Mouse (Mus musculus): ENCODE measurements around the gene Zmynd10. TPM values are rescaled to one million over a fixed set of nuclear protein-coding genes. Genes with fewer than 3 reads are reported as not detected.
"Not testable (repeated sequence)": the region's sequence is repeated elsewhere in the genome, so short reads cannot be mapped to it uniquely, and the experiment has no call there.

Zmynd10 gene
- polyA plus RNA-seq, 1 experiment from 2014 or later = 1.2 TPM

DNA sequence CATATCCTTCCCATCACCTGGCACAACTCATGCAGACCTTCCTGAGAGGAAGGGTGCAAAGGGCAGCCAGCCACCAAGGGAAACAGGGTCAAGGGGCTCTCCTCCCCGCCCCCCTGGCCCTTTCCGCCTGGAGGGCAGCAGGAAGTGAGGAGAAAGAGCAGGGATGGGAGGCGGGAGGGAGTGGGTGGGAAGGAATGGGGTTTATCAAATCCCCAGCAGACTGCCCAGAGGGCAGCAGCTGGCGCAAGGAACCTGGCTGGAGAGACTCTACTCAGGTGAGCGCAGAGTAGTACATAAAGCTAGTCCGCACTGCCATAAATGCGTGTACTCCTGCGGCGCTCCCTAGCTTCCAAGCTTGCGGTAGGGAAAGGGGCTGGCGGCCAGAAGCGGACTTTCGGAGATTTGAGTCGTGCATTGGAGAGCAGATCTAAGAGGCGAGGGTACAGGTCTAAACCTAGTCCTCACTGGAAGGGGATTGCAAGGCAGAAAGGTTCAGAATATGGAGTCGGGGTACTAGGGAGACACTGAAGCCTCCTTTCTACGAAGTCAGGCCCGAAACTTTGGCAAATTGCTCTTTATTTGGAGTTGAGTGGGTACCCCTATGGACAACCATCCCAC is 20.7 kb downstream of the Zmynd10 start, which contains the start of gene Hyal2:
TSS of gene Hyal2 (plus strand) at position 244 of the 618 bp plus-strand sequence.
- no peaks in the 10 kb centered on the region for H3K9me3 ChIP-seq
- H3K4me3 ChIP-seq = peak within 1 kb of the TSS; percentile 95
- peaks cover 51% of the 10 kb centered on the region for H3K36me3 ChIP-seq (replicated peaks)
- peak; percentile 50 for DNase-seq (ENCODE audit: low spot score)
- 6% methylated on average over 18 of the region's 18 CpGs for WGBS
- no peaks in the 10 kb centered on the region for H3K27me3 ChIP-seq (replicated peaks; ENCODE audit: low read depth, poor library complexity, severe bottlenecking)
- H3K27ac ChIP-seq (replicated peaks) = peak within 1 kb of the TSS; percentile 95
- peaks cover 81% of the 10 kb centered on the region for H3K4me1 ChIP-seq

GRCm38 (mm10) chr9:107568331-107569261 is 21.5 kb downstream of the Zmynd10 start:
- under 1% methylated on average over 41 of the region's 41 CpGs for WGBS
- H3K27me3 ChIP-seq (replicated peaks; ENCODE audit: low read depth, poor library complexity, severe bottlenecking) = no peaks in the 10 kb centered on the region
- peak overlapping the region; percentile 95 for H3K27ac ChIP-seq (replicated peaks)
- peak overlapping the region; percentile 79 for H3K4me3 ChIP-seq
- H3K4me1 ChIP-seq = peaks cover 74% of the 10 kb centered on the region
- DNase-seq (ENCODE audit: low spot score) = peak; percentile 91
- peaks cover 59% of the 10 kb centered on the region for H3K36me3 ChIP-seq (replicated peaks)
- no peaks in the 10 kb centered on the region for H3K9me3 ChIP-seq

DNA sequence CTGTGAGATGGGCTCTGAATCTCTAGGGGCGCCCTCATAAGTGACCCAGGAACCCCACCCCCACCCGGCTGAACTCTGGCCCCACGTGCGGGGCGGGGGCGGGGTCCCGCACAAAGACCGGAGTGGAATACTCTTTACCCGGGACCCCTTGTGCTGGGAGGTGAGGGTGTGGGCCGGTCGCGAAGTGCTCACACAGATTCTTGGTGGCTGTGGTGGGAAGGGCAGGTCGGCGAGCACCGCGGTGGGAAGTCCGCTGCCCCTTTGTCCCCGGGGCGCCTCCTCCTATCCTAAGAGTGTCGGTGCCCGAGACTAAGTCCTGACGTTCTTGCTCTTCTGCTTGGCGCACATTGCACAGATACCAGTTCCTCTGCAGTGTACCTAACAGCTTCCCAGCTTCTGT is 22.2 kb downstream of the Zmynd10 start:
- no peak for DNase-seq (ENCODE audit: low spot score)
- H3K4me3 ChIP-seq = peak overlapping the region; percentile 79
- H3K9me3 ChIP-seq = no peaks in the 10 kb centered on the region
- WGBS = 0% methylated on average over 23 of the region's 23 CpGs
- peaks cover 65% of the 10 kb centered on the region for H3K36me3 ChIP-seq (replicated peaks)
- H3K27me3 ChIP-seq (replicated peaks; ENCODE audit: low read depth, poor library complexity, severe bottlenecking) = no peaks in the 10 kb centered on the region
- H3K27ac ChIP-seq (replicated peaks) = peak overlapping the region; percentile 95
- peaks cover 67% of the 10 kb centered on the region for H3K4me1 ChIP-seq

DNA sequence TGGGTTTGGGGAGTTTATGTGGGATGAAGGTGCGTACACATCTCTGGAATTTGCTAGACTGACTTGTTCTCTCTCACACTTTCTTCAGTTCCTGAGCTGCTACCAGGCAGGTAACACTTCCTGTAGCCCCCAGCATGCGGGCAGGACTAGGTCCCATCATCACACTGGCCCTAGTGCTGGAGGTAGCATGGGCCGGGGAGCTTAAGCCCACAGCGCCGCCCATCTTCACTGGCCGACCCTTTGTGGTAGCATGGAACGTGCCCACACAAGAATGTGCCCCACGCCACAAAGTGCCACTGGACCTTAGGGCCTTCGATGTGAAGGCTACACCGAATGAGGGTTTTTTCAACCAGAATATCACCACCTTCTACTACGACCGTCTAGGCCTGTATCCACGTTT is 22.9 kb downstream of the Zmynd10 start:
- no peaks in the 10 kb centered on the region for H3K9me3 ChIP-seq
- peaks cover 65% of the 10 kb centered on the region for H3K36me3 ChIP-seq (replicated peaks)
- WGBS = 66% methylated on average over 13 of the region's 13 CpGs
- H3K4me1 ChIP-seq = peaks cover 60% of the 10 kb centered on the region
- no peaks in the 10 kb centered on the region for H3K27me3 ChIP-seq (replicated peaks; ENCODE audit: low read depth, poor library complexity, severe bottlenecking)
- peak; percentile 30 for DNase-seq (ENCODE audit: low spot score)
- H3K27ac ChIP-seq (replicated peaks) = peak overlapping the region; percentile 95
- H3K4me3 ChIP-seq = peak overlapping the region; percentile 79

DNA sequence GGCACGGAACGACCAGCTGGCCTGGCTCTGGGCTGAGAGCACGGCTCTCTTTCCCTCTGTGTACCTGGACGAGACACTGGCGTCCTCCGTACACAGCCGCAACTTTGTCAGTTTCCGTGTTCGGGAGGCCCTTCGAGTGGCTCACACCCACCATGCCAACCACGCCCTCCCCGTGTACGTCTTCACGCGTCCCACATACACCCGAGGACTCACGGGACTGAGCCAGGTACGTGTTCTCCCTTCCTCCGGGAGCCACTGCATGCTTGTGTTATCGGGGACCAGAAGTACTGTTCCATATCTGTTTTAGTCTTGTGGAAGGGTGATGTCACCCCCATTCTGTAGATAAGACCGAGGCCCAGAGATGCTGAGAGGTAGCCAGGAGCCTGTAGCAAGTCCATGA is 23.7 kb downstream of the Zmynd10 start:
- WGBS = 94% methylated on average over 21 of the region's 21 CpGs
- Histone ChIP-seq H3K4me3 (peak overlapping the region; percentile 79), H3K9me3 (no peaks in the 10 kb centered on the region), H3K36me3 (replicated peaks) (peaks cover 62% of the 10 kb centered on the region), H3K4me1 (peaks cover 58% of the 10 kb centered on the region), H3K27ac (replicated peaks) (peak overlapping the region; percentile 95; the same call in 1 of the 2 replicates), H3K27me3 (replicated peaks; ENCODE audit: low read depth, poor library complexity, severe bottlenecking) (no peaks in the 10 kb centered on the region)
- DNase-seq (ENCODE audit: low spot score) = no peak

GRCm38 (mm10) chr9:107571534-107572326 is 24.6 kb downstream of the Zmynd10 start:
- Histone ChIP-seq H3K27ac (replicated peaks) (no peak overlapping the region), H3K36me3 (replicated peaks) (peaks cover 54% of the 10 kb centered on the region)

DNA sequence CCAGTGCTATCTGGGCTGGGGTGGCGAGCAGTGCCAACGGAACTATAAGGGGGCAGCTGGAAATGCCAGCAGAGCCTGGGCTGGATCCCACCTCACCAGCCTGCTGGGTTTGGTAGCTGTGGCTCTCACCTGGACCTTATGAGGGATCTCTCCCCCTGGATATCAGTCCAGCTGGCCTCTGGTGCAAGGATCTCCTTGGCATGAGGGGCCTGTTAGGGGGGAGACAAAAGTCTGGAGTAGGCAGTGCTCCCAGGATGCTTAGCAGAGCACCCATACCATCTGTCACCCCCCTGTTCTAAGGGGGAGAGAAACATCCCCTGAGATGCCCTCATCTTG is 25.2 kb downstream of the Zmynd10 start:
- H3K27me3 ChIP-seq (replicated peaks; ENCODE audit: low read depth, poor library complexity, severe bottlenecking) = no peaks in the 10 kb centered on the region
- peaks cover 58% of the 10 kb centered on the region for H3K4me1 ChIP-seq
- DNase-seq (ENCODE audit: low spot score) = no peak
- H3K27ac ChIP-seq (replicated peaks) = no peak overlapping the region
- H3K4me3 ChIP-seq = peak overlapping the region; percentile 79; the same call in 1 of the 2 replicates
- H3K9me3 ChIP-seq = no peaks in the 10 kb centered on the region
- 92% methylated on average over 2 of the region's 2 CpGs for WGBS
- peaks cover 54% of the 10 kb centered on the region for H3K36me3 ChIP-seq (replicated peaks)

More at GRCm38 (mm10) chr9:107571534-107572326, 24.6 kb downstream of the Zmynd10 start:
- Histone ChIP-seq H3K4me1 (peaks cover 58% of the 10 kb centered on the region), H3K27me3 (replicated peaks; ENCODE audit: low read depth, poor library complexity, severe bottlenecking) (no peaks in the 10 kb centered on the region), H3K4me3 (peak overlapping the region; percentile 79), H3K9me3 (no peaks in the 10 kb centered on the region)
- 93% methylated on average over 22 of the region's 22 CpGs for WGBS
- no peak for DNase-seq (ENCODE audit: low spot score)

DNA sequence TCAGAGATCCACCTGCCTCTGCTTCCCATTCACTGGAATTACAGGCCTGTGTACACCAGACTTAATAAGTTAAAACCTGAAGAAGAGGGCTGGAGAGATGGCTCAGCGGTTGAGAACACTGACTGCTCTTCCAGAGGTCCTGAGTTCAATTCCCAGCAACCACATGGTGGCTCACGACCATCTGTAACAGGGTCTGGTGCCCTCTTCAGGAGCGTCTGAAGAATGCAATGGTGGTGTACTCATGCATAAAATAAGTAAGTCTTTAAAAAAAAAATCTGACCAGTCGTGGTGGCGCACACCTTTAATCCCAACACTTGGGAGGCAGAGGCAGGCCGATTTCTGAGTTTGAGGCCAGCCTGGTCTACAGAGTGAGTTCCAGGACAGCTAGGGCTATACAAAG is 26.7 kb downstream of the Zmynd10 start:
- Histone ChIP-seq H3K36me3 (replicated peaks) (peaks cover 54% of the 10 kb centered on the region), H3K4me1 (peaks cover 61% of the 10 kb centered on the region)
- not testable (repeated sequence) for H3K4me3 ChIP-seq; H3K9me3 ChIP-seq; DNase-seq (ENCODE audit: low spot score); H3K27ac ChIP-seq (replicated peaks); H3K27me3 ChIP-seq (replicated peaks; ENCODE audit: low read depth, poor library complexity, severe bottlenecking)
- 81% methylated on average over 6 of the region's 6 CpGs for WGBS

DNA sequence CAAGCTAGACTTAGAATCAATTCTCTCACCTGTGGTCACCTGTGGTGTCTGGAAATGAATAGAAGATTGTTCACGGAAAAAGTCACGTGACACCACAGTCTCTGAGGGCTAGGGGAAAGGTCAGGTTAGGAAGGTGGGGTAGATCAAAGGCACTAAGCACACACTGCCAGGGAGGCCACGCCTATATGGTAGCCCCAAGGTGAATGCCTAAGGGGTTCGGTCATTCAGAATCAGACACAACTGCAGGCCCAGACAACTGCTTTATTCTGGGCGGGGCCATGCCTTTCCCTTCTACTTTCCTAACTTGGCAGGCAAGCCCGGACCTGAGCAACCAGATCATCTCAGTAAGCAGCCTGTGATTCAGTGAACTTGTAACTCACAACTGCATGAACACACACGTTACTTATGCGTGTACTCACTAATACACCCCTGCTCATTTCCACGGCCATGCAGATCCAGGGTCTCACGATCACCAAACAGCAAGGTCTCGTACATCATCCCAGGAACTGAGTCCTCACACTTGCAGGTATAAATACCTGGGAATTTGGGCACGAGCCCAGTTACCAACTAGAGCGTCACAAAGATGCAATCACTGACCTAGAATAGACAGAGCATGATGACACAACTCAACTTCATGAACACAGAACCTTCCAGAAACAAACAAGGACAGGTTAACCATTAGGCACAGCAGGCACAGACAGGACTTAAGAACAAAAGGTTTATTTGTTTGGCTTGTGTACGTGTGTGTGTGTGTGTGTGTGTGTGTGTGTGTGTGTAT is 28.7 kb downstream of the Zmynd10 start:
- WGBS = 79% methylated on average over 14 of the region's 14 CpGs
- Histone ChIP-seq H3K9me3 (no peaks in the 10 kb centered on the region), H3K4me3 (peak overlapping the region; percentile 59), H3K27ac (replicated peaks) (peak overlapping the region; percentile 86), H3K27me3 (replicated peaks; ENCODE audit: low read depth, poor library complexity, severe bottlenecking) (no peaks in the 10 kb centered on the region), H3K36me3 (replicated peaks) (peaks cover 50% of the 10 kb centered on the region), H3K4me1 (peaks cover 70% of the 10 kb centered on the region)
- DNase-seq (ENCODE audit: low spot score) = peak; percentile 58

GRCm38 (mm10) chr9:107576357-107577107 is 29.4 kb downstream of the Zmynd10 start, which contains the start of gene Hyal1:
Hyal1 (plus strand) TSS chr9:107576927.
- Histone ChIP-seq H3K4me1 (peaks cover 70% of the 10 kb centered on the region), H3K27me3 (replicated peaks; ENCODE audit: low read depth, poor library complexity, severe bottlenecking) (no peaks in the 10 kb centered on the region), H3K36me3 (replicated peaks) (peaks cover 42% of the 10 kb centered on the region), H3K4me3 (peak within 1 kb of the TSS; percentile 59), H3K27ac (replicated peaks) (peak within 1 kb of the TSS; percentile 86), H3K9me3 (no peaks in the 10 kb centered on the region)
- DNase-seq (ENCODE audit: low spot score) = peak; percentile 92
- WGBS = 22% methylated on average over 16 of the region's 16 CpGs

- WGBS = 95% methylated on average over 10 of the region's 10 CpGs
- Histone ChIP-seq H3K27ac (replicated peaks) (no peak overlapping the region), H3K36me3 (replicated peaks) (peaks cover 35% of the 10 kb centered on the region), H3K4me1 (peaks cover 75% of the 10 kb centered on the region), H3K9me3 (no peaks in the 10 kb centered on the region), H3K4me3 (peak overlapping the region; percentile 59), H3K27me3 (replicated peaks; ENCODE audit: low read depth, poor library complexity, severe bottlenecking) (no peaks in the 10 kb centered on the region)
- no peak for DNase-seq (ENCODE audit: low spot score)
Observed at GRCm38 (mm10) chr9:107577871-107578270, 30.8 kb downstream of the Zmynd10 start.
